Comparison of ENCODE assay signal across 8 mouse cellular contexts in genomic region chr11:23894141-23895059, GRCm38 (mm10). TPM values are rescaled to one million over a fixed set of nuclear protein-coding genes. Genes with fewer than 3 reads are reported as not detected.
A peak's percentile ranks its signal among the peaks of the same experiment; 100 is the strongest.
DNase-seq lines count a peak whose midpoint lies in the region; ATAC-seq and TF ChIP-seq lines count a peak whose summit lies in the region.

No protein-coding gene starts in this region.

- DNase-seq in kidney, adult 8-10 months = no peak
- DNase-seq in G1E (ENCODE audit: low spot score) = peak; percentile 38
- peak; percentile 16 for DNase-seq in heart, postnatal 0 days (ENCODE audit: low spot score)
- peak; percentile 57 for DNase-seq in liver, embryonic 11.5 days (ENCODE audit: low spot score)
- DNase-seq in T-cell, adult 2 months (ENCODE audit: low spot score) = no peak

- H3K9me3 ChIP-seq in kidney, embryonic 15.5 days (replicated peaks) = no peaks in the 10 kb centered on the region
- H3K9me3 ChIP-seq in G1E (replicated peaks) = no peaks in the 10 kb centered on the region
- no peaks in the 10 kb centered on the region for H3K9me3 ChIP-seq in heart, postnatal 0 days (replicated peaks; ENCODE audit: control insufficient read depth, low read length)
- no peaks in the 10 kb centered on the region for H3K9me3 ChIP-seq in liver, embryonic 11.5 days (ENCODE audit: control insufficient read depth, low read length)

- H3K4me2 ChIP-seq in kidney, embryonic 15.5 days = peak overlapping the region; percentile 72
- peak overlapping the region; percentile 90 for H3K4me2 ChIP-seq in heart, postnatal 0 days (ENCODE audit: low read depth, low read length)
- H3K4me2 ChIP-seq in liver, embryonic 11.5 days = peak overlapping the region; percentile 74

- H3K9ac ChIP-seq in kidney, embryonic 15.5 days = peak overlapping the region; percentile 65
- peak overlapping the region; percentile 74 for H3K9ac ChIP-seq in heart, postnatal 0 days (replicated peaks; ENCODE audit: low read depth, low read length)
- H3K9ac ChIP-seq in liver, embryonic 11.5 days (ENCODE audit: low read depth, low read length) = peak overlapping the region; percentile 78

- H3K36me3 ChIP-seq in kidney, embryonic 15.5 days = peaks cover 9% of the 10 kb centered on the region
- H3K36me3 ChIP-seq in G1E (replicated peaks) = peaks cover 8% of the 10 kb centered on the region
- peaks cover 7% of the 10 kb centered on the region; the same call in 1 of the 2 replicates for H3K36me3 ChIP-seq in heart, postnatal 0 days (replicated peaks; ENCODE audit: control insufficient read depth, insufficient read depth, low read length)
- H3K36me3 ChIP-seq in liver, embryonic 11.5 days (ENCODE audit: control insufficient read depth, insufficient read depth, low read length) = no peaks in the 10 kb centered on the region

- 2% methylated on average over 35 of the region's 48 CpGs for WGBS in kidney, embryonic 15.5 days
- WGBS in heart, postnatal 0 days = under 1% methylated on average over 44 of the region's 48 CpGs
- WGBS in liver, embryonic 11.5 days = 2% methylated on average over 48 of the region's 48 CpGs
- WGBS in olfactory bulb, adult 2 months = under 1% methylated on average over 48 of the region's 48 CpGs

- TF ChIP-seq CTCF in G1E (IDR thresholded peaks at IDR 0.05; ENCODE audit: low read depth, low read length) = no peak
- no peak for TF ChIP-seq CTCF in heart, postnatal 0 days (IDR thresholded peaks at IDR 0.05; ENCODE audit: low read depth)
- TF ChIP-seq CTCF in olfactory bulb, adult 2 months (IDR thresholded peaks at IDR 0.05; ENCODE audit: insufficient read depth, low read depth, low read length) = no peak

- ATAC-seq in kidney, embryonic 15.5 days (replicated peaks; ENCODE audit: low FRiP score) = peak; percentile 88
- peak; percentile 31; the same call in 1 of the 2 replicates for ATAC-seq in G1E (ENCODE audit: extremely low read depth, insufficient number of reproducible peaks, low FRiP score, poor library complexity, severe bottlenecking)
- peak; percentile 79 for ATAC-seq in common myeloid progenitor, adult 5-6 weeks (replicated peaks; ENCODE audit: low read depth, poor library complexity, severe bottlenecking)
- peak; percentile 75 for ATAC-seq in heart, postnatal 0 days (ENCODE audit: insufficient read depth, low read depth)
- peak; percentile 84 for ATAC-seq in liver, embryonic 11.5 days (replicated peaks; ENCODE audit: low FRiP score)

- peak overlapping the region; percentile 94 for H3K27ac ChIP-seq in kidney, embryonic 15.5 days
- peak overlapping the region; percentile 93 for H3K27ac ChIP-seq in heart, postnatal 0 days (ENCODE audit: low read depth)
- H3K27ac ChIP-seq in liver, embryonic 11.5 days (ENCODE audit: low read depth, low read length) = peak overlapping the region; percentile 48; the same call in 1 of the 2 replicates
- H3K27ac ChIP-seq in olfactory bulb, adult 2 months (ENCODE audit: insufficient read depth, low read depth, low read length) = peak overlapping the region; percentile 59

- TF ChIP-seq POLR2A in olfactory bulb, adult 2 months (IDR thresholded peaks at IDR 0.05; ENCODE audit: insufficient read depth, low read depth, low read length) = no peak

- peak overlapping the region; percentile 74 for H3K4me3 ChIP-seq in kidney, embryonic 15.5 days (replicated peaks)
- peak overlapping the region; percentile 96 for H3K4me3 ChIP-seq in G1E (ENCODE audit: low read depth, low read length)
- peak overlapping the region; percentile 71 for H3K4me3 ChIP-seq in heart, postnatal 0 days (ENCODE audit: low read depth, low read length)
- peak overlapping the region; percentile 86 for H3K4me3 ChIP-seq in liver, embryonic 11.5 days (ENCODE audit: low read depth, low read length)
- peak overlapping the region; percentile 54 for H3K4me3 ChIP-seq in olfactory bulb, adult 2 months (ENCODE audit: insufficient read depth, low read depth, low read length)

- H3K27me3 ChIP-seq in kidney, embryonic 15.5 days = peaks cover 14% of the 10 kb centered on the region
- H3K27me3 ChIP-seq in G1E (ENCODE audit: insufficient read depth, low read length) = peaks cover 11% of the 10 kb centered on the region; the same call in 1 of the 2 replicates
- H3K27me3 ChIP-seq in heart, postnatal 0 days (ENCODE audit: control insufficient read depth, insufficient read depth, low read length) = no peaks in the 10 kb centered on the region
- no peaks in the 10 kb centered on the region for H3K27me3 ChIP-seq in liver, embryonic 11.5 days (replicated peaks; ENCODE audit: control insufficient read depth, insufficient read depth, low read length)

- H3K4me1 ChIP-seq in kidney, embryonic 15.5 days = 0 out of 2 replicates have a peak, but pooled peaks cover 3% of the 10 kb centered on the region
- peaks cover 12% of the 10 kb centered on the region for H3K4me1 ChIP-seq in G1E (ENCODE audit: insufficient read depth, low read depth, low read length)
- H3K4me1 ChIP-seq in heart, postnatal 0 days (ENCODE audit: control insufficient read depth, insufficient read depth) = peaks cover 5% of the 10 kb centered on the region; the same call in 1 of the 2 replicates
- no peaks in the 10 kb centered on the region; the same call in 1 of the 2 replicates for H3K4me1 ChIP-seq in liver, embryonic 11.5 days (replicated peaks; ENCODE audit: control insufficient read depth, insufficient read depth, low read length)
- H3K4me1 ChIP-seq in olfactory bulb, adult 2 months (ENCODE audit: control insufficient read depth, insufficient read depth, low read length) = no peaks in the 10 kb centered on the region

- TF ChIP-seq EP300 in heart, postnatal 0 days (IDR thresholded peaks at IDR 0.05; ENCODE audit: low read depth) = no peak

RNA-seq across cellular contexts. Expression of gene Papolg, which starts 0.7 kb away (rescaled TPM):
- polyA plus RNA-seq in kidney, embryonic 15.5 days (2015; fragmentation: Nextera tagmentation; extraction: Ambion mirVana) = 14.3 and 14.4 TPM in 2 replicates
- total RNA-seq in G1E (2014; fragmentation: Nextera tagmentation) (49.4 and 51.7 TPM in 2 replicates), G1E (2017) (25.2 and 29.4 TPM in 2 replicates)
- polyA plus RNA-seq in G1E (2012) = 0.81 and 1.3 TPM in 2 replicates
- total RNA-seq in common myeloid progenitor, adult 5-6 weeks (2017) = 20.8 and 26.6 TPM in 2 replicates
- 6.1 and 8.7 TPM in 2 replicates for total RNA-seq in heart, postnatal 0 days (2014; rRNA removed; ENCODE audit: low replicate concordance)
- polyA plus RNA-seq in heart, postnatal 0 days (2015; fragmentation: Nextera tagmentation; extraction: Ambion mirVana) = 5.3 and 6.4 TPM in 2 replicates
- 11.1 and 13.4 TPM in 2 replicates for polyA plus RNA-seq in liver, embryonic 11.5 days (2014; fragmentation: Nextera tagmentation; extraction: Ambion mirVana)
- polyA plus RNA-seq in olfactory bulb, adult 2 months (2012; ENCODE audit: insufficient read depth, insufficient read length, low replicate concordance, missing spikeins) = not detected in 2 replicates

Comparison
In these comparisons a context has a peak if more than half of its experiments do, and no peak if none do; other contexts are left out.
1. ATAC-seq: peak in every context shown above with its lines; median percentile 88 in kidney, embryonic 15.5 days; 84 in liver, embryonic 11.5 days; 79 in common myeloid progenitor, adult 5-6 weeks; 75 in heart, postnatal 0 days; 31 in G1E.
2. DNase-seq: peak in G1E (single experiment), heart, postnatal 0 days (single experiment) and liver, embryonic 11.5 days (single experiment); none in kidney, adult 8-10 months (0 of 2) and T-cell, adult 2 months (single experiment).
3. Peak in every context shown above with its lines, with median percentiles within 50 percentile points of each other: H3K27ac ChIP-seq, H3K4me2 ChIP-seq, H3K4me3 ChIP-seq and H3K9ac ChIP-seq.